Mouse (Mus musculus): ENCODE results near the gene Ufsp1. TPM values are rescaled to one million over a fixed set of nuclear protein-coding genes. Genes with fewer than 3 reads are reported as not detected.

Ufsp1 gene
- 37.3 and 43.0 TPM in 2 replicates for polyA plus RNA-seq (2015; fragmentation: Nextera tagmentation; extraction: Ambion mirVana)

GRCm38 (mm10) chr5:137293839-137294743 is at the start of gene Ufsp1:
TSS of gene Ufsp1 (plus strand) at chr5:137294629.

DNA sequence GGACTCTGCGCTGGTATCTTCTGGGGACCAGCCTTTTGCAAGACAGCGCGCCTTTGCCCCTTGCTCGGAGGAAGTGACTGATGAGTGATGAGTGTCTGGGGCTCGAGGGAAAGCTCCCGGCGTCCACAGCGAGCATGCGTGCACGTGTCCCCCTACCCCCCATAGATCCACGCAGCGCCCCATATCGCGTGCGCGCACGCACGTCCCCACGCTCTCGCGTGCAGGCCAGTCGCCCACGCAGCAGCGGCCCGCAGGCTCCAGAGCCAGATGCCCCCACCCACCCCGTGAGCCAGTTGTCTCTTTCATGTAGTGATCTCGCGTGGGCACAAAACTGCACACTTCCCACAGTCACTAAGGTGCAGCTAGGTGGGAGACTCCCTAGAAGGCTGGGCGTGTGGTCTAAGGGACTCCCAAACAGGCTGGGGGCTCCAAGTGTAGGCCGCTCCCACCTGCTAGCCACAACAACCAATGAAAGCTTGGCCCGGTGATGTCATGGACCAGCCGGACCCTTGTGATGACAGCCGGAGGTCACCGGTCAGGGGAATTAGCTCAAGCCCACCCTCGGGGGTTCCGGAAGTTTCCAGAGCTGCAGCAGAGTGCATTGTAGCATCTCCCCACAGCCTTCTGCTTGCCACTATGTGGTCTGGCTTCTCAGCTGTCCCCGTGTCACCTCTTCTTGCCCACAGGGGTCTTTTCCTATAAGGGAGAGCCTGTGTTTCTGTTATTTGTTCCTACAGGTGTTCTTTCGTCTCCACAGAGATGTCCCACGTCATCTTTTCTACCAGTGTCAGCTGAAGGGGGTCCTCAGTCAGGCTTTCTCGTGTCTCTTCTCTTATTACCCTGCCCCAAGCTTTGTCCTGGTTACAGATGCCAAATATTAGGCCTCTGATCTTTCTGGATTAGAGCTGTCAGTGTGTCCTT is 7.1 kb upstream of the Ufsp1 start, which contains the start of gene Ache:
TSS of gene Ache (plus strand) at position 488 of the 921 bp plus-strand sequence.

DNA sequence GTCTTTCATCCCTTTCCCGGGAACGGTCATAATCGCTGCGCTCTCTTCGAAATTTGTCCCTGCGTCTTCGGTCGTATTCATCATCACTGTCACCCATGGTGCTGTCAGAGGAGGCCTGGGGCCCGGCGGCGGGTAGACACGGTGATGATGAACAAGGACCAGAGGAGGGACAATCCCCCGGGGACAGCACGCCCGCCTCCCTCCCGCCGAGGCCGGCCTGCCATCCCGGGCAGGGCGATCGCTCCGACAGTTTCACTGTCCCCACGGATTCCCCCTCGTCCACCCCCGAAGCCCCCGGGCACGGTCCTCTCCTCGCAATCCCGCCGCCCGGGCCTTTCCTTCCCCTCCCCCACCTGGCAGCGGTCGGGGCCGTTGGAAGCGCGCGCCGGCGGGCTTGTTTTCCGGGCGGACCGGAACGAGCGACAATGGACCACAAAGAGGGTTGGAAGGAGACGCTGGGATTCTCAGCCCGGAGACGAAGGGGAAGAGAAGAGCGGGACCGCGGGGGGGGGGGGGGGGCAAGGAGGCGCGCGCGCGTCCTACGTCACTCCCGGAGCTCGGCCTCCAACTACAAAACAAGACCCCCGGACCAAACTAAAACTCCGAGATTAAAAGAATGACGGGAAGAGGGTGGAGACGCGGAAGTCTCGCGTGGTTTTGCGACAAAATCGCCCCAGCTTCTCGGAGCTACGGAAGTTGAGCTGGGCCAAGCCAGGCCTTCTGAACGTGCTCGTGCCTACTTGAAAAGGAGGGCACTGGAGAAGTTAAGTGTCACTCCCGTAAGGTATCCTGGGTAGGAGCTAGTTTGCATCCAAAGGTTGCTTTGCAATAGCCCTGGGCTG is 12.9 kb downstream of the Ufsp1 start, which contains the start of gene Srrt:
TSS of gene Srrt (minus strand) at position 604 of the 842 bp plus-strand sequence.

DNA sequence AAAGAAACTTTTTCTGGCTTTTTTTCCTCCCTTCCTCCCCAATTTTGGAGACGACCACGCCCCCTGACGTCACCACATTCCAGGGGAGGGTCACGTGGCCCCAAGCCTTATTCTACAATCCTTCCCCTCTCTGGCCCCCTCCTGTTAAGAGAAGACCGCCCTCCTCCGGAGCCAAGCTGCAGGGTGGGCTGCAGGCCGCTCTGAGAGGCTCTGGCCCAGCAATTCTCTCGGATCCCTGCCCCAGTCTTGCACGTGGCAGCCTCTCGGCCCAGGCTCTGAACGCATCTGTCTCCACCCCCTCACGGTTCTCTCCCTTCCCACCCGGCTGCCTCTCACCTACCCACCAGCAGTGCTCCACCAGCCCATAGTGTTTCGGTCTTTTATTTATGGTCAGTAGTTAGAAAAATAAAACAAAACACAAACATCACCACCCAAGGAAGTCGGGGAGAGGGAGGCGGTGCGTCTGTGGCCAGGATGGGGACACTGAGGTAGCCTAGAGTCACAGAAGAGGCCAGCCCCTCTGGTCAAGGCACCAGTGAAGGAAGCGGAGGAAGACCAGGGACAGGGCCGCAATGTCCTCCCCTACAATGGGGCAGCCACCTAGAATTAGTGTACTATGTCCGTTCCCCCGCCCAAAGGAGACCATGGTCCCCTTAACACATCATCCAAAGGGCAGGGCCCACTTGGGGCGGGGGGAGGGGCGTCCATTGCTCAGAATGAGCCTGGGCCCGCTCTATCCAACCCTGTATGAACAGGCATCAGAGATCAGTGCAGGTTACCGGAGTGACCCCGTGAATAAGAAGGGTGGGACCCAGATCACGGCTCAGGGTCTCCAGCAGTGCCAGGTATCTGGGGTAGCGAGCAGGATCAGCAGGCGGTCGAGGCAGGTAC is 20.0 kb downstream of the Ufsp1 start, which contains the start of gene Trip6:
TSS of gene Trip6 (minus strand) at position 212 of the 891 bp plus-strand sequence.

DNA sequence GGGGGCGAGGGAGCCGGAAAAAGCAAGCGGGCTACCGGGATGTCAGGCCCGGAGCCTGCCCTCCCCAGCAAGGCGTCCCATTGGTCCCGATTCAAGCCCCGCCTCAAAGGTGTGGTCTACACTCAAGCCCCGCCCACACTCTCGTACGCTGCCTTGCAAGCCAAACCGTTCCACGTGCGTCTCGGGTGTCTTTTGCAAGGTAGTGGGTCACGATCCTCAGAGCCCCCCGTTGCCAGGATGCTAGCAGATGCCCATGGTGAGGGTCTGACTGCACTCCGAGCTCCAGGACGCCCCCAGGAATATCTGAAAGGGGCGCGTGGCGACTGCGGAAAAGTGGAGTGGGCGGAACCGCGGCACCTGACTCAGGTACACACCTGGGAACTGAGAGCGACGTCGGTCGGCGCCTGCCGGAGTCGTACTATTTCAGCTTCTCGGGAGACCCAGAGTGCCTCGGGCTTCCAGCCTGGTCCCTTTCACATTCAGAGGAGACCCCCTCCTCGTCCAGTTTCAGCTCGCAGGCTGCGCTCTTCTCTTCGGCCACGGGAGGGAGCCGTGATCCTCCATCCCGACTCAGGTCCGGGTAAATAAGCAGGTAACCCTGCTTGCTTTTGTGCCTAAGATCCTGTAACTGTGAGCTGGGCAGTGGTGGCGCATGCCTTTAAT is 39.2 kb downstream of the Ufsp1 start, which contains the start of gene Slc12a9:
TSS of gene Slc12a9 (minus strand) at position 86 of the 663 bp plus-strand sequence.

Small RNA genes within 50 kb of the gene (microRNA-seq; reads per million reads assigned to microRNA genes)
- gene Mir7036, result not detected
- gene Mir8116, result not detected

Other genes with a start within 250 kb of the Ufsp1 start
- gene Ap1s1, start 248.5 kb upstream of the Ufsp1 start, polyA plus RNA-seq (2015; fragmentation: Nextera tagmentation; extraction: Ambion mirVana), result 195 and 218 TPM in 2 replicates
- 0.08 and 0.20 TPM in 2 replicates for gene Serpine1, start 222.4 kb upstream of the Ufsp1 start, polyA plus RNA-seq (2015; fragmentation: Nextera tagmentation; extraction: Ambion mirVana)
- 2.6 and 2.9 TPM in 2 replicates for gene Trim56, start 178.4 kb upstream of the Ufsp1 start, polyA plus RNA-seq (2015; fragmentation: Nextera tagmentation; extraction: Ambion mirVana)
- gene Muc3, start 145.3 kb upstream of the Ufsp1 start, polyA plus RNA-seq (2015; fragmentation: Nextera tagmentation; extraction: Ambion mirVana), result not detected in 2 replicates
- gene Muc3a, start 82.2 kb upstream of the Ufsp1 start, polyA plus RNA-seq (2015; fragmentation: Nextera tagmentation; extraction: Ambion mirVana), result 0.67 and 1.4 TPM in 2 replicates
- 188 and 212 TPM in 2 replicates for gene Ache, start 7.1 kb upstream of the Ufsp1 start, polyA plus RNA-seq (2015; fragmentation: Nextera tagmentation; extraction: Ambion mirVana)
- 46.0 and 56.6 TPM in 2 replicates for gene Srrt, start 13.0 kb downstream of the Ufsp1 start, polyA plus RNA-seq (2015; fragmentation: Nextera tagmentation; extraction: Ambion mirVana)
- gene Trip6, start 19.8 kb downstream of the Ufsp1 start, polyA plus RNA-seq (2015; fragmentation: Nextera tagmentation; extraction: Ambion mirVana), result 12.2 and 12.7 TPM in 2 replicates
- gene Slc12a9, start 39.0 kb downstream of the Ufsp1 start, polyA plus RNA-seq (2015; fragmentation: Nextera tagmentation; extraction: Ambion mirVana), result 28.1 and 31.7 TPM in 2 replicates
- 5.3 and 5.5 TPM in 2 replicates for gene Ephb4, start 55.5 kb downstream of the Ufsp1 start, polyA plus RNA-seq (2015; fragmentation: Nextera tagmentation; extraction: Ambion mirVana)
- 0.14 and 0.22 TPM in 2 replicates for gene Zan, start 182.4 kb downstream of the Ufsp1 start, polyA plus RNA-seq (2015; fragmentation: Nextera tagmentation; extraction: Ambion mirVana)
- gene Pop7, start 207.9 kb downstream of the Ufsp1 start, polyA plus RNA-seq (2015; fragmentation: Nextera tagmentation; extraction: Ambion mirVana), result 85.2 and 85.8 TPM in 2 replicates
- 14.3 and 16.3 TPM in 2 replicates for gene Gigyf1, start 223.9 kb downstream of the Ufsp1 start, polyA plus RNA-seq (2015; fragmentation: Nextera tagmentation; extraction: Ambion mirVana)
- gene Epo, start 238.6 kb downstream of the Ufsp1 start, polyA plus RNA-seq (2015; fragmentation: Nextera tagmentation; extraction: Ambion mirVana), result not detected in 2 replicates
- gene Gnb2, start 238.9 kb downstream of the Ufsp1 start, polyA plus RNA-seq (2015; fragmentation: Nextera tagmentation; extraction: Ambion mirVana), result 624 and 644 TPM in 2 replicates

Measured in neural tube, postnatal 0 days (tissue).